Mouse (Mus musculus) heart, embryonic 12.5 days (tissue): Measurements from ENCODE around the gene Itprip. TPM values are rescaled to one million over a fixed set of nuclear protein-coding genes. Genes with fewer than 3 reads are reported as not detected.

ENCODE experiments used
- ATAC-seq: fragments of 200-750 bp; cut with Nextera tagmentation; 2 replicates; pipeline ENCODE4 v1.8.0; 2017; ENCODE audit warnings: moderate TSS enrichment, moderate library complexity; ENCODE audit not compliant: insufficient number of reproducible peaks, low FRiP score
- H3K27ac ChIP-seq: fragments of 300-500 bp; sonication (generic); 2 replicates; pipeline ENCODE4 v1.5.1; 2016; ENCODE audit warnings: mild to moderate bottlenecking, moderate library complexity; ENCODE audit not compliant: poor library complexity, severe bottlenecking
- H3K27me3 ChIP-seq: fragments of 300-500 bp; sonication (generic); replicated peaks from 2 replicates; pipeline ENCODE4 v1.6.1; 2016; ENCODE audit warnings: mild to moderate bottlenecking, moderate library complexity
- H3K36me3 ChIP-seq: fragments of 300-500 bp; sonication (generic); 2 replicates; pipeline ENCODE4 v1.6.1; 2016; ENCODE audit warnings: mild to moderate bottlenecking, moderate library complexity
- H3K4me1 ChIP-seq: fragments of 300-500 bp; sonication (generic); replicated peaks from 2 replicates; pipeline ENCODE4 v1.6.1; 2016; ENCODE audit warnings: mild to moderate bottlenecking
- H3K4me2 ChIP-seq: fragments of 300-500 bp; sonication (generic); 2 replicates; pipeline ENCODE4 v1.6.1; 2016; ENCODE audit warnings: mild to moderate bottlenecking, moderate library complexity
- H3K4me3 ChIP-seq: fragments of 300-500 bp; sonication (generic); 2 replicates; pipeline ENCODE4 v1.5.1; 2016; ENCODE audit warnings: mild to moderate bottlenecking
- H3K9ac ChIP-seq: fragments of 300-500 bp; sonication (generic); 2 replicates; pipeline ENCODE4 v1.6.1; 2016; ENCODE audit warnings: mild to moderate bottlenecking, moderate library complexity
- H3K9me3 ChIP-seq: fragments of 300-500 bp; sonication (generic); replicated peaks from 2 replicates; pipeline ENCODE4 v1.6.1; 2016; ENCODE audit warnings: mild to moderate bottlenecking, moderate library complexity
- WGBS: fragments of 180-500 bp; shearing (Covaris S2); methylation state at CpG from one replicate; pipeline ENCODE4 v1.1.7; 2016; 5-methylcytosine and 5-hydroxymethylcytosine counted together
- polyA plus RNA-seq: library from polyadenylated mRNA; unstranded; fragments of >200 nt; fragmentation: Nextera tagmentation; extraction: Ambion mirVana; gene quantifications from 2 replicates; pipeline ENCODE4 v1.2.1, GENCODE M21; 2016

The Itprip gene
- polyA plus RNA-seq, 1 experiment from 2014 or later = 25.5 TPM

GRCm38 (mm10) chr19:47914191-47914590 is 4.9 kb downstream of the Itprip start:
- Histone ChIP-seq H3K4me1 (peaks cover 64% of the 10 kb centered on the region), H3K4me3 (no peak overlapping the region), H3K9ac (no peak overlapping the region), H3K27me3 (no peaks in the 10 kb centered on the region), H3K27ac (no peak overlapping the region), H3K36me3 (peaks cover 15% of the 10 kb centered on the region), H3K4me2 (no peak overlapping the region), H3K9me3 (no peaks in the 10 kb centered on the region)
- ATAC-seq = no peak
- 91% methylated on average over 4 of the region's 4 CpGs for WGBS

- ATAC-seq = no peak
Measured at GRCm38 (mm10) chr19:47913344-47913743, 5.8 kb downstream of the Itprip start.

GRCm38 (mm10) chr19:47910751-47911150 is 8.3 kb downstream of the Itprip start:
- H3K9me3 ChIP-seq = no peaks in the 10 kb centered on the region
- no peaks in the 10 kb centered on the region for H3K27me3 ChIP-seq
- WGBS = 76% methylated on average over 4 of the region's 4 CpGs
- peaks cover 50% of the 10 kb centered on the region for H3K4me1 ChIP-seq
- H3K9ac ChIP-seq = no peak overlapping the region
- H3K4me2 ChIP-seq = no peak overlapping the region
- ATAC-seq = no peak
- no peak overlapping the region for H3K4me3 ChIP-seq
- no peak overlapping the region for H3K27ac ChIP-seq
- H3K36me3 ChIP-seq = peaks cover 20% of the 10 kb centered on the region

More at GRCm38 (mm10) chr19:47913344-47913743, 5.8 kb downstream of the Itprip start:
- Histone ChIP-seq H3K4me1 (peaks cover 71% of the 10 kb centered on the region), H3K4me3 (no peak overlapping the region), H3K9ac (no peak overlapping the region), H3K36me3 (peaks cover 15% of the 10 kb centered on the region), H3K27ac (no peak overlapping the region), H3K27me3 (no peaks in the 10 kb centered on the region), H3K9me3 (no peaks in the 10 kb centered on the region), H3K4me2 (no peak overlapping the region)
- 89% methylated on average over 7 of the region's 7 CpGs for WGBS

- Histone ChIP-seq H3K9me3 (no peaks in the 10 kb centered on the region), H3K4me2 (peak overlapping the region; percentile 57), H3K36me3 (peaks cover 20% of the 10 kb centered on the region), H3K27me3 (no peaks in the 10 kb centered on the region), H3K4me1 (peaks cover 50% of the 10 kb centered on the region), H3K4me3 (0 out of 2 replicates have a peak overlapping the region, but pooled peaks have one; percentile 20), H3K27ac (peak overlapping the region; percentile 69), H3K9ac (peak overlapping the region; percentile 56)
- WGBS = 42% methylated on average over 3 of the region's 4 CpGs
- no peak for ATAC-seq
Measured at GRCm38 (mm10) chr19:47910117-47910618, 8.9 kb downstream of the Itprip start.

GRCm38 (mm10) chr19:47909387-47910116 is 9.5 kb downstream of the Itprip start:
- peak; percentile 44; the same call in 1 of the 2 replicates for ATAC-seq

GRCm38 (mm10) chr19:47908961-47909371 is 10.1 kb downstream of the Itprip start:
- Histone ChIP-seq H3K9me3 (no peaks in the 10 kb centered on the region), H3K9ac (peak overlapping the region; percentile 17; the same call in 1 of the 2 replicates), H3K4me3 (no peak overlapping the region), H3K4me1 (peaks cover 58% of the 10 kb centered on the region), H3K27me3 (no peaks in the 10 kb centered on the region), H3K4me2 (peak overlapping the region; percentile 57), H3K36me3 (peaks cover 16% of the 10 kb centered on the region), H3K27ac (no peak overlapping the region)
- ATAC-seq = no peak
- 32% methylated on average over 6 of the region's 6 CpGs for WGBS

More at GRCm38 (mm10) chr19:47909387-47910116, 9.5 kb downstream of the Itprip start:
- Histone ChIP-seq H3K4me3 (peak overlapping the region; percentile 20; the same call in 1 of the 2 replicates), H3K4me1 (peaks cover 56% of the 10 kb centered on the region), H3K27me3 (no peaks in the 10 kb centered on the region), H3K4me2 (peak overlapping the region; percentile 57), H3K27ac (peak overlapping the region; percentile 69), H3K36me3 (peaks cover 20% of the 10 kb centered on the region), H3K9me3 (no peaks in the 10 kb centered on the region), H3K9ac (peak overlapping the region; percentile 56)
- WGBS = 10% methylated on average over 10 of the region's 10 CpGs

- H3K9ac ChIP-seq = no peak overlapping the region
- H3K36me3 ChIP-seq = peaks cover 16% of the 10 kb centered on the region
- no peak overlapping the region for H3K4me2 ChIP-seq
- 85% methylated on average over 9 of the region's 9 CpGs for WGBS
- no peaks in the 10 kb centered on the region for H3K27me3 ChIP-seq
- H3K4me3 ChIP-seq = no peak overlapping the region
- H3K9me3 ChIP-seq = no peaks in the 10 kb centered on the region
- ATAC-seq = no peak
- H3K4me1 ChIP-seq = peaks cover 69% of the 10 kb centered on the region
- H3K27ac ChIP-seq = no peak overlapping the region
Measured at GRCm38 (mm10) chr19:47907596-47907995, 11.5 kb downstream of the Itprip start.

- Histone ChIP-seq H3K4me2 (no peak overlapping the region), H3K9me3 (no peaks in the 10 kb centered on the region), H3K36me3 (peaks cover 5% of the 10 kb centered on the region), H3K4me3 (no peak overlapping the region), H3K27me3 (no peaks in the 10 kb centered on the region), H3K27ac (no peak overlapping the region), H3K9ac (no peak overlapping the region), H3K4me1 (peaks cover 73% of the 10 kb centered on the region)
- 80% methylated on average over 5 of the region's 5 CpGs for WGBS
- no peak for ATAC-seq
Measured at GRCm38 (mm10) chr19:47905603-47906002, 13.5 kb downstream of the Itprip start.

GRCm38 (mm10) chr19:47905081-47905480 is 14.0 kb downstream of the Itprip start:
- Histone ChIP-seq H3K36me3 (peaks cover 10% of the 10 kb centered on the region), H3K9me3 (no peaks in the 10 kb centered on the region), H3K4me1 (peaks cover 73% of the 10 kb centered on the region), H3K27me3 (no peaks in the 10 kb centered on the region), H3K4me2 (no peak overlapping the region), H3K4me3 (no peak overlapping the region), H3K27ac (peak overlapping the region; percentile 19; the same call in 1 of the 2 replicates), H3K9ac (no peak overlapping the region)
- no peak for ATAC-seq
- WGBS = 80% methylated on average over 4 of the region's 4 CpGs

GRCm38 (mm10) chr19:47903679-47904078 is 15.4 kb downstream of the Itprip start:
- H3K9ac ChIP-seq = 0 out of 2 replicates have a peak overlapping the region, but pooled peaks have one; percentile 4
- ATAC-seq = no peak
- WGBS = 75% methylated on average over 4 of the region's 4 CpGs
- peaks cover 16% of the 10 kb centered on the region for H3K36me3 ChIP-seq
- no peaks in the 10 kb centered on the region for H3K9me3 ChIP-seq
- no peak overlapping the region for H3K4me3 ChIP-seq
- peak overlapping the region; percentile 82 for H3K27ac ChIP-seq
- H3K4me1 ChIP-seq = peaks cover 63% of the 10 kb centered on the region
- H3K27me3 ChIP-seq = no peaks in the 10 kb centered on the region
- 0 out of 2 replicates have a peak overlapping the region, but pooled peaks have one; percentile 4 for H3K4me2 ChIP-seq
